Mouse (Mus musculus): ENCODE data around the gene Tarbp2.

Gene Tarbp2

GRCm38 (mm10) chr15:102526111-102527002, 8.4 kb downstream of the Tarbp2 start:
- DNase-seq: peak; percentile 72

GRCm38 (mm10) chr15:102527936-102528335, 9.9 kb downstream of the Tarbp2 start:
- DNase-seq: peak; percentile 61

GRCm38 (mm10) chr15:102528396-102528795, 10.4 kb downstream of the Tarbp2 start:
- DNase-seq: peak; percentile 76

- DNase-seq: peak; percentile 85
Measured at GRCm38 (mm10) chr15:102530566-102530965, 12.6 kb downstream of the Tarbp2 start.

GRCm38 (mm10) chr15:102531586-102531985, 13.6 kb downstream of the Tarbp2 start:
- peak; percentile 62 for DNase-seq

GRCm38 (mm10) chr15:102532106-102532900, 14.3 kb downstream of the Tarbp2 start:
- peak; percentile 53 for DNase-seq

GRCm38 (mm10) chr15:102533926-102534325, 15.9 kb downstream of the Tarbp2 start:
- DNase-seq: peak; percentile 85

- peak; percentile 48 for DNase-seq
Measured at GRCm38 (mm10) chr15:102544801-102545200, 26.8 kb downstream of the Tarbp2 start.

- no peak for DNase-seq
Measured at GRCm38 (mm10) chr15:102546246-102546645, 28.3 kb downstream of the Tarbp2 start.

- peak; percentile 97 for DNase-seq
Measured at GRCm38 (mm10) chr15:102546677-102547427, 28.9 kb downstream of the Tarbp2 start.

GRCm38 (mm10) chr15:102547478-102547877, 29.5 kb downstream of the Tarbp2 start:
- DNase-seq: peak; percentile 93

- no peak for DNase-seq
Measured at GRCm38 (mm10) chr15:102552599-102552998, 34.6 kb downstream of the Tarbp2 start.

GRCm38 (mm10) chr15:102555581-102555980, 37.6 kb downstream of the Tarbp2 start:
- DNase-seq: no peak

GRCm38 (mm10) chr15:102557580-102557979, 39.6 kb downstream of the Tarbp2 start:
- DNase-seq: no peak

GRCm38 (mm10) chr15:102562491-102562890, 44.5 kb downstream of the Tarbp2 start:
- no peak for DNase-seq

GRCm38 (mm10) chr15:102563061-102563460, 45.1 kb downstream of the Tarbp2 start:
- peak; percentile 63 for DNase-seq

- DNase-seq: peak; percentile 55
Measured at GRCm38 (mm10) chr15:102563681-102564080, 45.7 kb downstream of the Tarbp2 start.

- DNase-seq: no peak
Measured at GRCm38 (mm10) chr15:102567849-102568248, 49.9 kb downstream of the Tarbp2 start.

- DNase-seq: no peak
Measured at GRCm38 (mm10) chr15:102572081-102572480, 54.1 kb downstream of the Tarbp2 start.
